Mouse (Mus musculus) thymus, adult 2 months (tissue): ENCODE measurements around the gene Aldh6a1. TPM values are rescaled to one million over a fixed set of nuclear protein-coding genes. Genes with fewer than 3 reads are reported as not detected.

ENCODE experiments used
- DNase-seq: peaks from one replicate; pipeline ENCODE4 v3.0.0; 2021
- H3K27ac ChIP-seq: fragments of 200-500 bp; 2 replicates; pipeline ENCODE4 v1.5.1; 2012; ENCODE audit warnings: low read length, control low read depth; ENCODE audit not compliant: control insufficient read depth, insufficient read depth
- H3K27me3 ChIP-seq: fragments of 200-500 bp; 2 replicates; pipeline ENCODE4 v1.6.1; 2012; ENCODE audit warnings: mild to moderate bottlenecking, low read length, moderate library complexity, mixed read lengths; ENCODE audit not compliant: control insufficient read depth, insufficient read depth
- H3K36me3 ChIP-seq: fragments of 200-500 bp; 2 replicates; pipeline ENCODE4 v1.6.1; 2012; ENCODE audit warnings: mild to moderate bottlenecking, low read length, moderate library complexity; ENCODE audit not compliant: control insufficient read depth, insufficient read depth
- H3K4me1 ChIP-seq: fragments of 200-500 bp; replicated peaks from 2 replicates; pipeline ENCODE4 v1.6.1; 2012; ENCODE audit warnings: low read length; ENCODE audit not compliant: control insufficient read depth, insufficient read depth
- H3K4me3 ChIP-seq: fragments of 200-500 bp; 2 replicates; pipeline ENCODE4 v1.5.1; 2012; ENCODE audit warnings: mild to moderate bottlenecking, low read length, control low read depth, moderate library complexity; ENCODE audit not compliant: control insufficient read depth, insufficient read depth
- CTCF ChIP-seq: fragments of 200-500 bp; IDR thresholded peaks from 2 replicates; pipeline ENCODE4 v1.5.1; 2012; ENCODE audit warnings: mild to moderate bottlenecking, control low read depth, low read length, moderate library complexity, borderline replicate concordance; ENCODE audit not compliant: control insufficient read depth, poor library complexity, insufficient read depth; ENCODE audit errors: extremely low read depth
- POLR2A ChIP-seq: fragments of 200-500 bp; IDR thresholded peaks from 2 replicates; pipeline ENCODE4 v1.6.1; 2012; ENCODE audit warnings: mild to moderate bottlenecking, low read length, control low read depth, moderate library complexity; ENCODE audit not compliant: control insufficient read depth, poor library complexity, insufficient read depth; ENCODE audit errors: extremely low read depth
- WGBS: fragments of 180-500 bp; shearing (Covaris S2); methylation state at CpG from one replicate; pipeline ENCODE4 v1.1.7; 2018; 5-methylcytosine and 5-hydroxymethylcytosine counted together
- polyA plus RNA-seq: library from polyadenylated mRNA; depleted of rRNA; stranded (reverse); fragments of >200 nt; gene quantifications from 2 replicates; pipeline ENCODE4 v1.2.3, GENCODE M21; 2012

Aldh6a1 gene
- polyA plus RNA-seq, 1 experiment: 13.2 TPM

DNA sequence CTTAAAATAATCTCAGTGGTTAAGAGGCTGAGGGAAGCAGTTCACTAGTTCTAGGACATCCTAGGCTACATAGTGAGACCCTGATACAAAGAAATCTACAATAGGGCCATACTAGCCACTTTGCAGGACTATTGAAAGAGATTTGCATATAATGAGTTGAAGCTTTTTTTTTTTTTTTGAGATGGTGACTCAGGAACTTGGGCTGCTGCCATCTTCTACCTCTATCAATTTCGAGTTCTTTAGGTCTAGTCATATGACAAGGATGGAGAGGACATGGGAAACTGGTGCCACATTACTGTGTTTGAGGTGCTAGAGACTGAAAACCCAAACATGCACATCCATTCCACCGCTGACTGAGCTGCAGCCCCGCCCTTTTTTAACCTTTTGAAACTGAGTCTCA lies 26.8 kb downstream of the Aldh6a1 start:
- Histone ChIP-seq H3K27ac (no peak overlapping the region), H3K4me1 (no peaks in the 10 kb centered on the region), H3K4me3 (no peak overlapping the region), H3K36me3 (no peaks in the 10 kb centered on the region), H3K27me3 (no peaks in the 10 kb centered on the region)
- TF ChIP-seq POLR2A (no peak), CTCF (no peak)
- 87% methylated on average over 3 of the region's 3 CpGs for WGBS
- DNase-seq: no peak

DNA sequence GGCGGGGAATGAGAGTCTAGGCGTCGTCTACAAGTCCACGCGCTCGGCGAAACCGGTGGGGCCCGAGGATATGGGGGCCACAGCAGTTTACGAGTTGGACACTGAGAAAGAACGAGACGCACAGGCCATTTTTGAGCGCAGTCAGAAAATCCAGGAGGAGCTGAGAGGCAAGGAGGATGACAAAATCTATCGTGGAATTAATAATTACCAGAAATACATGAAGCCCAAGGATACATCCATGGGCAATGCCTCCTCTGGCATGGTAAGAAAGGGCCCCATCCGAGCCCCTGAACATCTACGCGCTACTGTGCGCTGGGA lies 33.2 kb downstream of the Aldh6a1 start:
- Histone ChIP-seq H3K4me3 (peak overlapping the region; percentile 74), H3K4me1 (peaks cover 8% of the 10 kb centered on the region), H3K27me3 (no peaks in the 10 kb centered on the region), H3K36me3 (no peaks in the 10 kb centered on the region), H3K27ac (peak overlapping the region; percentile 35; the same call in 1 of the 2 replicates)
- TF ChIP-seq POLR2A: no peak; the same call in 1 of the 2 replicates
- no peak for TF ChIP-seq CTCF
- DNase-seq: no peak
- WGBS: 42% methylated on average over 18 of the region's 18 CpGs

GRCm38 (mm10) chr12:84416834-84417604 lies 33.8 kb downstream of the Aldh6a1 start, which contains the start of gene Rnf113a2:
Rnf113a2 (plus strand) TSS chr12:84417196.
- peaks cover 8% of the 10 kb centered on the region for H3K4me1 ChIP-seq
- peak within 1 kb of the TSS; percentile 74 for H3K4me3 ChIP-seq
- TF ChIP-seq CTCF (no peak), POLR2A (peak; percentile 72)
- peak; percentile 83 for DNase-seq
- no peaks in the 10 kb centered on the region for H3K27me3 ChIP-seq
- 4% methylated on average over 50 of the region's 50 CpGs for WGBS
- H3K27ac ChIP-seq: peak within 1 kb of the TSS; percentile 35
- no peaks in the 10 kb centered on the region for H3K36me3 ChIP-seq

DNA sequence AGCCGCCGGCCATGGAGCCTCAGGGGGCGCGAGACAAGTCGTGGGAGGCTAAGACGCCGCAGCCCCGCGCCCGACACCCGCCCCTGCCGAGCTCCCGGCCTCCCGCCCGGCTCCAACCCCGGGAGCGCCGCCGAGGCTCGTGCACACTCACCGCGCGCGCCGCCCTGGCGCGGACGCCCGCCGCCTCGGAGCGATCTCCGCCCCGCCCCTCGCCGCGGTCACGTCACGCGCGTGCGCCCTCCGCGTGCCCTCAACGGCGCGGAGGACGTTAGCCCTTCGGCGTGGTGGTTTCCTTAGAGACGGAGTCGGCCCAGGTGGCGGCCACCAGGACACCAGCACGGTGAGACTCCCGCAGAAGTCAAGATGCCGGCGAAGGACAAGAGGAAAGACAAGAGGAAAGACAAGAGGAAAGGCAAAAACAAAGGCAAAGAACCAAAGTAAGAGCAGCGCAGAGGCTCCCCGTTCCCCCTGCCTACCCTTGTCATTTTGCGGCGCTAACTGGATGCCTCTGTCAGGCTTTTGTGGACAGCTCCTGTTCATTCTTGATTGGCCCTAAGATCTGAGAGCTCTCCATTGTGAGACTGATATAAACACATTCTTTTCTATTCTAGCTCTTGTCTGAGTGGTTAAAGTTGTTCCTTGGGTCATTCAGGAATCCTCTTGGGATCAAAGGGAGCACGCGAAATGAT lies 41.8 kb downstream of the Aldh6a1 start, which contains the start of the genes Entpd5 and Bbof1:
Entpd5 (minus strand) TSS at position 211 of the 689 bp plus-strand sequence.
Bbof1 (plus strand) TSS at position 253 of the 689 bp plus-strand sequence.
- H3K27ac ChIP-seq: peak within 1 kb of the TSS; percentile 86
- H3K4me1 ChIP-seq: peaks cover 10% of the 10 kb centered on the region
- H3K36me3 ChIP-seq: no peaks in the 10 kb centered on the region
- WGBS: 3% methylated on average over 63 of the region's 63 CpGs
- no peaks in the 10 kb centered on the region for H3K27me3 ChIP-seq
- DNase-seq: peak; percentile 92
- H3K4me3 ChIP-seq: peak within 1 kb of the TSS; percentile 75
- TF ChIP-seq POLR2A (peak; percentile 90), CTCF (peak; percentile 38; the same call in 1 of the 2 replicates)

DNA sequence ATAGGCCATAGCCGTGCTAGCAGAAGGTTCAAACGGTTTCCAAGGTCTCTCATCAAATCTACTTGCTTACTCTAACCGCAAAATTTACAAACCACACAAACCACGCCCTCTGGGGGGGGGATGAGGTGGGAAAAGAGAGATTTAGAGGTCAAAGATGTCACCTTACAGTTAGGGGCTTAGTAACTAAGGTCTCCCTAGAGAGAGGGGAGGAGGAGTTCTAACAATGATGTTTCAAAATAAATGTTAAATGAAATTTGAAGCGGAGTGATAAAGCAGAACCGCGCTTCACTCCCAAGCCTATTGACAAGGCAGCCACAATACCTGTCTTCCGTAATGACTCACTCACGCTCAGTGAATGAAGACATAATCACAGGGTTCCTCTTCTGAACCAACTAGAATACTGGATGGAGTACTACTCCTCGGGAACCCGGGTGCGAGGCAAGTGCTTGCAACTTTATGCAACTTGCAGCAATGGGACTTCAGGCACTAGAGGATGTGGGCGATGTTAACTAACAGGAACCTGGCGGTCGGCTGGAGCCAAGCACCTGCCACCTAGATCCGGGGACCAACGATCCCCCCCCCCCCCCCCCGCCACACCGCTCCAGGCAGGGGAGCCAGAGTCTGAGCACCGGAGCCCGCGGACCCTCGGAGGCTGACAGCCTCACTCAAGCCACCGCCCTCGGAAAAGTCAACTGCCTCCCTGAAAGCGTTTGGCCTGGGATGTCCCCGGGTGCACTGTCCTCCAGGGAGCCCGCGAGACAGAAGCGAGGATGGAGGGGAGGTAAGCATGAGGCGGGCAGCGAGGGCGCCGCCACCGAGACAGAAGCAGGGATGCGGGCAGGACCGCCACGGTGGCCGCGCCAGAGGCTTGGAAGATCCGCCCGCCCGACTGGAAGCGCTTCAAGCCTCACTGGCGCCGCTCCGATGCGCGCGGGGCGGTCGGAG lies 42.7 kb downstream of the Aldh6a1 start:
- H3K4me1 ChIP-seq: peaks cover 10% of the 10 kb centered on the region
- peak; percentile 82 for DNase-seq
- TF ChIP-seq CTCF (no peak), POLR2A (no peak)
- no peaks in the 10 kb centered on the region for H3K27me3 ChIP-seq
- WGBS: under 1% methylated on average over 48 of the region's 52 CpGs
- H3K4me3 ChIP-seq: peak overlapping the region; percentile 75
- H3K27ac ChIP-seq: peak overlapping the region; percentile 86
- no peaks in the 10 kb centered on the region for H3K36me3 ChIP-seq
